Mouse (Mus musculus) Patski (cell line): Measurements from ENCODE around the gene Nynrin. TPM values are rescaled to one million over a fixed set of nuclear protein-coding genes. Genes with fewer than 3 reads are reported as not detected.

Source experiments
- ATAC-seq: fragments of 100-300 bp; one replicate; pipeline ENCODE4 v1.8.0; 2021
- CTCF ChIA-PET: fragments of 350-600 bp; sonication (Branson Sonifier 250); formaldehyde crosslinking; loops from one replicate; lab custom pipeline; 2022; ENCODE audit warnings: inconsistent platforms; lab: Charles Lee
- POLR2A ChIA-PET: fragments of 350-600 bp; sonication (Branson Sonifier 250); formaldehyde crosslinking; loops from one replicate; lab custom pipeline; 2022; ENCODE audit warnings: antibody characterized with exemption, inconsistent platforms; lab: Charles Lee
- DNase-seq: peaks from one replicate; pipeline ENCODE4 v3.0.0-alpha.2; 2011; ENCODE audit warnings: low read depth, low spot score
- H3K27me3 ChIP-seq: fragments of 371-371 bp; one replicate; pipeline ENCODE4 v1.5.1; 2021
- CTCF ChIP-seq: fragments of 100-300 bp; IDR thresholded peaks from one replicate; pipeline ENCODE4 v1.5.1; 2021
- in situ Hi-C: fragments of 300-500 bp; cut with MboI; formaldehyde crosslinking; loops from 3 replicates; pipeline ENCODE4 v1.11.1; 2018; ENCODE audit warnings: low pct_unique_long_range_greater_than_20kb, mixed read lengths
- polyA plus RNA-seq: library from polyadenylated mRNA; unstranded; gene quantifications from one replicate; pipeline ENCODE4 v1.2.3, GENCODE M21; 2021

Nynrin gene
- polyA plus RNA-seq, 1 experiment from 2014 or later, result not detected

- no peak for TF ChIP-seq CTCF
- CTCF ChIA-PET, result interaction anchor here (1.2 to 1.7 kb wide), 2 partner anchors 11 to 33 kb away, joined by 4 read pairs; no protein-coding TSS in a partner anchor
- peak; percentile 95 for ATAC-seq
- in situ Hi-C loops, result no loop called here
- POLR2A ChIA-PET, result interaction anchor here (0.8 to 1.2 kb wide), 2 partner anchors 15 to 23 kb away, joined by 3 to 5 read pairs; no protein-coding TSS in a partner anchor
- no peak for DNase-seq
- no peaks in the 10 kb centered on the region for H3K27me3 ChIP-seq
Measured at GRCm38 (mm10) chr14:55884713-55885113, 30.9 kb downstream of the Nynrin start, which contains the start of gene Khnyn. TSS of gene Khnyn (plus strand) at chr14:55884947.

DNA sequence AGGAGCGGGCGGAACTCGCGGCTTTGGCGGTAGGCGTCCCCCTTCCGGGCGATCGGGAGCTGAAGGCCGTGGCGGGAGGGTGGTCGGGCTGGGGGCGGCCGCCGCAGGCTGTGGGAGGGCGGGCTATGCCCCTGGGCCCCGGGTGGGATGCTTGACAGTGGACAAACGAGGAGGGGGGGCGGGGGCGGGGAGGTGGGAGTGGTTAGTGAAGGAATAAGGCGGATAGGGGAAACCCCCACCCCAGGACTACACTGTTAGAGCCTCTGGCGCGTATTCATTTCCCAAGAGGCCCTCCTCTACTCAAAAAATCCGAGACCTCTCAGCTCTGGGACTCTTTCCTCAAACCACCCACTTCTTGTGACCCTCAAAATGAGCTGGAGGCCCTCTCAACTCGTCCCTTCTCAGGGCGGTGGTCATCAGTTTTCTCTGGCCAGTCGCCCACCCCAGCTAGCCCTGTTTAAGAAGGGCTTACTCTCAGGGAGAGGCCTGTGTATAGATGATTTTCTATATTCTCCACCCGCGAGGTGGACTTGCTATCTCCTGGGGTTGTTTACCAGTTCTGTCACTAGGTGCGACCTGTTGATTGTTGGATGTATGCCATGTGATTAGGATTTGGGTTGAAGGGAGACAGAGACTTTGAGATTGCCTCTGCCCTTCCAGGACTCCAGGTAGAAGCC, 31.4 kb downstream of the Nynrin start:
- in situ Hi-C loops, result no loop called here
- DNase-seq (no peak), ATAC-seq (peak; percentile 40)
- POLR2A ChIA-PET, result interaction anchor here (0.8 to 1.2 kb wide), 3 partner anchors 11 to 23 kb away, joined by 3 to 5 read pairs (median 3); no protein-coding TSS in a partner anchor
- no peaks in the 10 kb centered on the region for H3K27me3 ChIP-seq
- CTCF ChIA-PET, result interaction anchor here (1.2 to 1.7 kb wide), 3 partner anchors 11 to 32 kb away, joined by 4 to 6 read pairs (median 4); no protein-coding TSS in a partner anchor
- no peak for TF ChIP-seq CTCF

- CTCF ChIA-PET, result interaction anchor here (1.6 to 1.7 kb wide), 2 partner anchors 11 to 32 kb away, joined by 4 to 6 read pairs; no protein-coding TSS in a partner anchor
- POLR2A ChIA-PET, result interaction anchor here (1.0 to 1.2 kb wide), 2 partner anchors 11 to 14 kb away, joined by 3 to 5 read pairs; no protein-coding TSS in a partner anchor
- in situ Hi-C loops, result no loop called here
- no peak for ATAC-seq
- no peak for DNase-seq
- no peaks in the 10 kb centered on the region for H3K27me3 ChIP-seq
- no peak for TF ChIP-seq CTCF
Measured at GRCm38 (mm10) chr14:55885791-55886271, 32.0 kb downstream of the Nynrin start.

- no peaks in the 10 kb centered on the region for H3K27me3 ChIP-seq
- DNase-seq, result no peak
- ATAC-seq, result no peak
- ChIA-PET POLR2A (no interaction called here), CTCF (interaction anchor here (0.6 to 2.9 kb wide), 4 partner anchors 10 to 36 kb away, joined by 4 to 14 read pairs (median 6); no protein-coding TSS in a partner anchor)
- TF ChIP-seq CTCF, result no peak
- in situ Hi-C loops, result no loop called here
Measured at GRCm38 (mm10) chr14:55886571-55887382, 33.0 kb downstream of the Nynrin start.

GRCm38 (mm10) chr14:55897671-55898070, 43.9 kb downstream of the Nynrin start:
- in situ Hi-C loops, result no loop called here
- TF ChIP-seq CTCF, result no peak
- CTCF ChIA-PET, result no interaction called here

DNA sequence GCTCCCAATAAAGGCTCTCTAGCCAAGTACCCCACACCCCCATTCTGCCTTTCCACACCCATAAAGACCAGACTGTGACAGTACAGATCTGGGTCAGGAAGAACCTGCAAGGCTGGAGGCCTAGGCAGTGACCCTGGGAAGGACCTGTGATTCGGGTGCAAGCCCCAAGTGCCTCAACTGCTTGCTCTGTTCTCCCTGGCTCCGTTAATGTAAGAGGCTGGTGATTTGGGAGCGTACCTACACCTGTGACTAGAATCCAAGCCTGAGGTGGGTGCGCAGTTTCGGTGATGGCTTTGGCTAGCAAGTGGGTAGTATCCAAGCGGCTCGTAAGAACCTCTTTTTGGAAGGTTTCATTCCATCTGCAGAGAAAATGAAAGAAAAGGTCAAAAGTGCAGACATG, 45.1 kb downstream of the Nynrin start:
- DNase-seq (no peak), ATAC-seq (no peak)
- POLR2A ChIA-PET, result interaction anchor here (0.8 kb wide), 1 partner anchor 14 kb away, joined by 5 read pairs; the partner anchor contains the start of gene Khnyn
- in situ Hi-C loops, result no loop called here
- CTCF ChIA-PET, result interaction anchor here (0.9 kb wide), 1 partner anchor 35 kb away, joined by 3 read pairs; no protein-coding TSS in a partner anchor
- no peaks in the 10 kb centered on the region for H3K27me3 ChIP-seq
- no peak for TF ChIP-seq CTCF

More at GRCm38 (mm10) chr14:55897671-55898070, 43.9 kb downstream of the Nynrin start:
- ATAC-seq (no peak), DNase-seq (no peak)
- H3K27me3 ChIP-seq, result no peaks in the 10 kb centered on the region
- POLR2A ChIA-PET, result no interaction called here

- POLR2A ChIA-PET, result interaction anchor here (0.8 to 1.3 kb wide), 2 partner anchors 11 to 15 kb away, joined by 4 to 5 read pairs; partner anchors contain the start of gene Khnyn
- H3K27me3 ChIP-seq, result no peaks in the 10 kb centered on the region
- DNase-seq (no peak), ATAC-seq (peak; percentile 71)
- CTCF ChIA-PET, result no interaction called here
- TF ChIP-seq CTCF, result no peak
- in situ Hi-C loops, result no loop called here
Measured at GRCm38 (mm10) chr14:55899701-55900413, 46.0 kb downstream of the Nynrin start, which contains the start of gene Sdr39u1. TSS of gene Sdr39u1 (minus strand) at chr14:55900293.

DNA sequence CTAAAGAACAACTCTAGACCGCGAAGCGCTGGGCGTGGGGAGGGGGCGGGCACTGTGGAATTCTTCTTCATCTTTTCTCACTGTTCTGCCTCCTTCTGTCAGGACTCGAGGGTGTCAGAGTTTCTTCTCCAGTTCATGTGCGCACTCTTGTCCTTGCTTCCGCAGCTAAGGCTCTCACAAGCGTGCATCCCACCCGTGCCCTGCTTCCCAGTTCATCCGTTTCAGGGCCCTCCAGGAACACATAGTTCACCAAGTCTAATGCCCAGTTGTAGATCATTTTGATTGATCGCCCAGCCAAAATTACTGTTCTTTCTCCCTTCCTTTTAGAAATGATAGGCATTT, 46.6 kb downstream of the Nynrin start:
- DNase-seq (no peak), ATAC-seq (peak; percentile 13)
- H3K27me3 ChIP-seq, result no peaks in the 10 kb centered on the region
- ChIA-PET POLR2A (interaction anchor here (1.3 kb wide), 1 partner anchor 11 kb away, joined by 4 read pairs; no protein-coding TSS in a partner anchor), CTCF (no interaction called here)
- in situ Hi-C loops, result no loop called here
- no peak for TF ChIP-seq CTCF

- ChIA-PET CTCF (no interaction called here), POLR2A (no interaction called here)
- DNase-seq, result no peak
- ATAC-seq, result peak; percentile 74
- peaks cover 16% of the 10 kb centered on the region for H3K27me3 ChIP-seq
- TF ChIP-seq CTCF, result no peak
- in situ Hi-C loops, result no loop called here
Measured at GRCm38 (mm10) chr14:55905518-55905917, 51.7 kb downstream of the Nynrin start.
